Comparison of ENCODE assay signal across 8 mouse cellular contexts in the genomic region with DNA sequence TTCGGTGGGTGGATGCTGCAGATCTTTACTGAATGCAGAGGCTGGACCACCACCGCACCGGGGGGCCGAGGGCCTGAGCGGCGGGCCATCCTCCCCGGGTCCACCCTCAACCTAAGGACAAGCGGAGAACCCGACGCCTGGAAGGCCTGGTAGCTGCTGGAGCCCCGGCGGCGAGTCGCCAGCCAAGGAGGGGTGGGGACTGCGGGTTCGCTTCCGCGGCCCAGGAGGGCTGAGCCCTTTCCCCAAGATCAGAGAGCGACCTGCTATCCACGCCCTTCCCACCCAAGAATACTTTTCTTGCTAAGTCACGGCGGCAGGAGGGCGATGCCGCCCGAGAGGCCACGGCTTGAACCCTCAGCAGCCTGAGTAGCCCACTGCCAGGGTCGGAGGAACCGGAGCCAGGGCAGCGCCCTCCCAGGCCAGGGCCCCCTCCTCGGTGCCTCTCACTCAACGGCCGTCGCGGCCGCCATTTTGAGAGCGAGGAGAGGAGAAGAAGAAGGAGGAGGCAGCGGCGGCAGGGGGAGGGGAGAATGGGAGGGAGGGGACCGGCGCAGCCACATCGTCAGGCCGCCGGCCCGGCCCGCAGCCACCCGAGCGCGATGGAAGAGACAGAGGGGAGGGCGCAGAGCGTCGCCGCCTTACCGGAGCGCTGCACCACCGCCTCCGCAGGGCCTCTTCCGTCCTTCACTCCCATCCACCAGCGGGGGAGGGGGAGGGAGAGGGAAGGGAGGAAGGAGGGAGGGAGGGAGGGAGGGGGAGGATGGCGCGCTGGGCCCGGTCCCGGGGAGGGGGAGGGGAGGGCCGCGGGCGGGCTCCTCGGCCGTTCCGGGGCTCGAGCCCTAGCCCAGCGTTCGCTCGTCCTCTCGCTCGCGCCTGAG. TPM values are rescaled to one million over a fixed set of nuclear protein-coding genes. Genes with fewer than 3 reads are reported as not detected.
A peak's percentile ranks its signal among the peaks of the same experiment; 100 is the strongest.
DNase-seq lines count a peak whose midpoint lies in the region; ATAC-seq and TF ChIP-seq lines count a peak whose summit lies in the region.

No protein-coding gene starts in this region.

- peak overlapping the region; percentile 92 for H3K9ac ChIP-seq in CH12.LX (ENCODE audit: insufficient read depth, low read depth)
- peak overlapping the region; percentile 98 for H3K9ac ChIP-seq in forebrain, embryonic 12.5 days
- H3K9ac ChIP-seq in liver, postnatal 0 days (replicated peaks): peak overlapping the region; percentile 98
- H3K9ac ChIP-seq in neural tube, embryonic 14.5 days (replicated peaks; ENCODE audit: low read depth, low read length): peak overlapping the region; percentile 87

- WGBS in forebrain, embryonic 12.5 days: under 1% methylated on average over 47 of the region's 75 CpGs
- under 1% methylated on average over 54 of the region's 75 CpGs for WGBS in large intestine, adult 2 months
- under 1% methylated on average over 37 of the region's 75 CpGs for WGBS in liver, postnatal 0 days (ENCODE audit: insufficient replicate concordance)
- under 1% methylated on average over 39 of the region's 75 CpGs for WGBS in neural tube, embryonic 14.5 days

- TF ChIP-seq CTCF in CH12.LX (conservative IDR thresholded peaks at IDR 0.05 in 1 of 2, IDR thresholded peaks at IDR 0.05 in 1 of 2; ENCODE audit: low read depth in 2 of 2, low read length in 2 of 2): no peak
- no peak for TF ChIP-seq CTCF in liver, postnatal 0 days (IDR thresholded peaks at IDR 0.05; ENCODE audit: low read depth)

- TF ChIP-seq EP300 in CH12.LX (IDR thresholded peaks at IDR 0.05; ENCODE audit: low read length): no peak
- TF ChIP-seq EP300 in liver, postnatal 0 days (IDR thresholded peaks at IDR 0.05; ENCODE audit: low read depth): no peak; the same call in 1 of the 2 replicates

- peak overlapping the region; percentile 87 for H3K27ac ChIP-seq in CH12.LX (ENCODE audit: insufficient read depth, low read depth)
- H3K27ac ChIP-seq in forebrain, embryonic 12.5 days: peak overlapping the region; percentile 100
- peak overlapping the region; percentile 96 for H3K27ac ChIP-seq in liver, postnatal 0 days (ENCODE audit: low read depth)
- peak overlapping the region; percentile 100 for H3K27ac ChIP-seq in neural tube, embryonic 14.5 days (ENCODE audit: low read depth, low read length)

- peak; percentile 82 for ATAC-seq in forebrain, embryonic 12.5 days (ENCODE audit: low FRiP score)
- ATAC-seq in liver, postnatal 0 days: peak; percentile 83
- peak; percentile 84 for ATAC-seq in neural tube, embryonic 14.5 days (ENCODE audit: low read depth)

- H3K79me2 ChIP-seq in CH12.LX (replicated peaks; ENCODE audit: control insufficient read depth, extremely low read depth, insufficient read depth, poor library complexity, severe bottlenecking): peaks cover 45% of the 10 kb centered on the region

- peaks cover 0 to 6% of the 10 kb centered on the region in 2 experiments for H3K36me3 ChIP-seq in CH12.LX (replicated peaks in 1 of 2; ENCODE audit: control insufficient read depth in 1 of 2, insufficient read depth in 1 of 2, low read length in 1 of 2)
- no peaks in the 10 kb centered on the region for H3K36me3 ChIP-seq in forebrain, embryonic 12.5 days (replicated peaks)
- H3K36me3 ChIP-seq in liver, postnatal 0 days (replicated peaks; ENCODE audit: insufficient read depth, low read length): no peaks in the 10 kb centered on the region
- H3K36me3 ChIP-seq in neural tube, embryonic 14.5 days (ENCODE audit: control insufficient read depth, insufficient read depth, low read length): no peaks in the 10 kb centered on the region

- intact Hi-C loops in heart, postnatal 10 days (cut with DNase I): loop anchor here (2.0 kb wide), 1 partner anchor 47 kb away; a partner anchor contains a TSS

- H3K27me3 ChIP-seq in CH12.LX (replicated peaks): no peaks in the 10 kb centered on the region
- H3K27me3 ChIP-seq in forebrain, embryonic 12.5 days: no peaks in the 10 kb centered on the region
- H3K27me3 ChIP-seq in liver, postnatal 0 days (ENCODE audit: insufficient read depth, low read length): no peaks in the 10 kb centered on the region
- no peaks in the 10 kb centered on the region for H3K27me3 ChIP-seq in neural tube, embryonic 14.5 days (ENCODE audit: control insufficient read depth, insufficient read depth, low read length)

- no peaks in the 10 kb centered on the region for H3K9me3 ChIP-seq in CH12.LX (replicated peaks; ENCODE audit: low read length)
- H3K9me3 ChIP-seq in forebrain, embryonic 12.5 days: no peaks in the 10 kb centered on the region
- no peaks in the 10 kb centered on the region for H3K9me3 ChIP-seq in liver, postnatal 0 days (ENCODE audit: low read length)
- H3K9me3 ChIP-seq in neural tube, embryonic 14.5 days (ENCODE audit: control insufficient read depth, low read length): no peaks in the 10 kb centered on the region

- peaks cover 3 to 36% of the 10 kb centered on the region in 2 experiments; a peak in 3 of 4 replicates for H3K4me1 ChIP-seq in CH12.LX (ENCODE audit: control insufficient read depth in 1 of 2, insufficient read depth in 2 of 2)
- peaks cover 29% of the 10 kb centered on the region for H3K4me1 ChIP-seq in forebrain, embryonic 12.5 days
- peaks cover 28% of the 10 kb centered on the region for H3K4me1 ChIP-seq in liver, postnatal 0 days (ENCODE audit: insufficient read depth)
- peaks cover 21% of the 10 kb centered on the region; the same call in 1 of the 2 replicates for H3K4me1 ChIP-seq in neural tube, embryonic 14.5 days (ENCODE audit: control insufficient read depth, insufficient read depth, low read length)

- H3K4me3 ChIP-seq in CH12.LX (replicated peaks in 1 of 3; ENCODE audit: low read depth in 2 of 3, low read length in 2 of 3, poor library complexity in 1 of 3): peak overlapping the region; percentile 71 to 90 (median 76)
- H3K4me3 ChIP-seq in forebrain, embryonic 12.5 days (replicated peaks): peak overlapping the region; percentile 84
- H3K4me3 ChIP-seq in liver, postnatal 0 days (ENCODE audit: low read depth, low read length): peak overlapping the region; percentile 95
- peak overlapping the region; percentile 82 for H3K4me3 ChIP-seq in neural tube, embryonic 14.5 days (ENCODE audit: low read depth, low read length)

- in situ Hi-C loops in CH12.LX (cut with MboI; ENCODE audit: low pct_ligation_motif_present, low pct_unique_long_range_greater_than_20kb, low sequenced_read_pairs): no loop called here

- dilution Hi-C loops in CH12.LX (cut with MboI; ENCODE audit: extremely low pct_ligation_motif_present, extremely low pct_unique_long_range_greater_than_20kb, low sequenced_read_pairs): no loop called here

- TF ChIP-seq RAD21 in CH12.LX (IDR thresholded peaks at IDR 0.05; ENCODE audit: low read depth, low read length): no peak

- no peak for TF ChIP-seq POLR2A in CH12.LX (IDR thresholded peaks at IDR 0.05; ENCODE audit: low read depth, low read length)

- peak; percentile 91 for DNase-seq in CH12.LX (ENCODE audit: extremely low read depth)
- peak; percentile 72 for DNase-seq in c-Kit-positive CD71-positive TER-119-negative erythroid progenitor cells, embryonic 14.5 days (ENCODE audit: low read depth)
- peak; percentile 89 to 90 for DNase-seq in heart, postnatal 10 days
- DNase-seq in large intestine, adult 2 months (ENCODE audit: low read depth, low spot score): peak; percentile 66
- peak; percentile 89 for DNase-seq in liver, postnatal 0 days
- peak; percentile 92 for DNase-seq in testis, postnatal 10 days (ENCODE audit: low spot score)

- peak overlapping the region; percentile 100; the same call in 1 of the 2 replicates for H3K4me2 ChIP-seq in CH12.LX (ENCODE audit: insufficient read depth, low read depth, poor library complexity, severe bottlenecking)
- H3K4me2 ChIP-seq in forebrain, embryonic 12.5 days: peak overlapping the region; percentile 85
- peak overlapping the region; percentile 93 for H3K4me2 ChIP-seq in liver, postnatal 0 days (ENCODE audit: low read depth, low read length)
- H3K4me2 ChIP-seq in neural tube, embryonic 14.5 days (ENCODE audit: low read depth, low read length): peak overlapping the region; percentile 87

TF ChIP-seq in CH12.LX, 34 proteins besides CTCF, POLR2A, EP300 and RAD21 (continues in another document):
- TF ChIP-seq MYC (IDR thresholded peaks at IDR 0.05; ENCODE audit: low read depth, low read length) (no peak), CHD2 (IDR thresholded peaks at IDR 0.05; ENCODE audit: low read length) (peak; percentile 88), CHD1 (IDR thresholded peaks at IDR 0.05; ENCODE audit: low read depth, low read length) (peak; percentile 13; the same call in 1 of the 2 replicates), MAZ (IDR thresholded peaks at IDR 0.05; ENCODE audit: low read depth, low read length) (peak; percentile 36; the same call in 1 of the 2 replicates), USF1 (IDR thresholded peaks at IDR 0.05; ENCODE audit: low read depth, low read length) (no peak), NRF1 (IDR thresholded peaks at IDR 0.05; ENCODE audit: low read depth, low read length) (peak; percentile 46; the same call in 1 of the 2 replicates), MEF2A (IDR thresholded peaks at IDR 0.05; ENCODE audit: borderline replicate concordance, low read depth, low read length) (0 out of 2 replicates have a peak, but pooled peaks have one; percentile 33), KAT2A (IDR thresholded peaks at IDR 0.05; ENCODE audit: insufficient replicate concordance, low read length) (no peak), USF2 (conservative IDR thresholded peaks at IDR 0.05; ENCODE audit: low read depth, low read length) (no peak), UBTF (IDR thresholded peaks at IDR 0.05; ENCODE audit: low read depth, low read length) (peak; percentile 81), SMC3 (IDR thresholded peaks at IDR 0.05; ENCODE audit: low read depth, low read length) (no peak)

RNA-seq across cellular contexts. Expression of a gene that starts 0.9 kb away (rescaled TPM):
- total RNA-seq in CH12.LX (2012; rRNA removed) (53.9 and 54.5 TPM in 2 replicates), CH12.LX (2014; rRNA removed) (107 and 143 TPM in 2 replicates)
- polyA plus RNA-seq in CH12.LX (2012; ENCODE audit: insufficient read length, low read depth): 136 and 140 TPM in 2 replicates
- 74.9 and 76.5 TPM in 2 replicates for polyA plus RNA-seq in forebrain, embryonic 12.5 days (2016; fragmentation: Nextera tagmentation; extraction: Ambion mirVana)
- 100 to 1,000 TPM; 236 to 281 TPM for total RNA-seq in heart, postnatal 10 days (2021)
- polyA plus RNA-seq in large intestine, adult 2 months (2012; rRNA removed): 19.1 and 24.0 TPM in 2 replicates
- polyA plus RNA-seq in liver, postnatal 0 days (2015; fragmentation: Nextera tagmentation; extraction: Ambion mirVana): 24.1 and 30.1 TPM in 2 replicates
- 92.6 and 115 TPM in 2 replicates for polyA plus RNA-seq in neural tube, embryonic 14.5 days (2014; fragmentation: Nextera tagmentation; extraction: Ambion mirVana)

RNA-seq across cellular contexts. Expression of a gene that starts 47.0 kb away (rescaled TPM):
- total RNA-seq in CH12.LX (2012; rRNA removed) (79.3 and 100 TPM in 2 replicates), CH12.LX (2014; rRNA removed) (80.0 and 90.7 TPM in 2 replicates)
- polyA plus RNA-seq in CH12.LX (2012; ENCODE audit: insufficient read length, low read depth): 111 and 119 TPM in 2 replicates
- polyA plus RNA-seq in forebrain, embryonic 12.5 days (2016; fragmentation: Nextera tagmentation; extraction: Ambion mirVana): 56.6 and 60.4 TPM in 2 replicates
- total RNA-seq in heart, postnatal 10 days (2021): 10 to 100 TPM in 1 of 2 experiments, 1 to 10 TPM in 1; 9.9 to 14.7 TPM
- polyA plus RNA-seq in large intestine, adult 2 months (2012; rRNA removed): 2.9 and 3.2 TPM in 2 replicates
- polyA plus RNA-seq in liver, postnatal 0 days (2015; fragmentation: Nextera tagmentation; extraction: Ambion mirVana): 7.2 and 8.4 TPM in 2 replicates
- 33.9 and 37.1 TPM in 2 replicates for polyA plus RNA-seq in neural tube, embryonic 14.5 days (2014; fragmentation: Nextera tagmentation; extraction: Ambion mirVana)

Comparison
In these comparisons a context has a peak if more than half of its experiments do, and no peak if none do; other contexts are left out.
1. Peak in every context shown above with its lines: DNase-seq, ATAC-seq, H3K4me3 ChIP-seq and H3K27ac ChIP-seq.